Mouse (Mus musculus): ENCODE measurements around the gene Magi1. TPM values are rescaled to one million over a fixed set of nuclear protein-coding genes. Genes with fewer than 3 reads are reported as not detected.

Gene Magi1
- total and polyA plus RNA-seq, 3 experiments, result 4.1 to 16.5 (median 14.0) TPM

GRCm38 (mm10) chr6:94265244-94265935 lies 18.3 kb downstream of the Magi1 start:
- 84% methylated on average over 3 of the region's 3 CpGs for WGBS

GRCm38 (mm10) chr6:94264183-94264941 lies 19.4 kb downstream of the Magi1 start:
- Histone ChIP-seq H3K27me3 (ENCODE audit: control insufficient read depth, insufficient read depth, low read length) (no peaks in the 10 kb centered on the region), H3K27ac (no peak overlapping the region), H3K36me3 (ENCODE audit: control insufficient read depth, insufficient read depth, low read length) (peaks cover 3% of the 10 kb centered on the region; the same call in 1 of the 2 replicates), H3K4me1 (ENCODE audit: control insufficient read depth, insufficient read depth, low read length) (peaks cover 15% of the 10 kb centered on the region), H3K4me3 (no peak overlapping the region), H3K79me2 (replicated peaks; ENCODE audit: control insufficient read depth, insufficient read depth, low read length) (peaks cover 3% of the 10 kb centered on the region; the same call in 1 of the 2 replicates), H3K9ac (ENCODE audit: low read depth, low read length) (no peak overlapping the region)
- intact Hi-C loops (cut with DNase I), result no loop called here
- TF ChIP-seq POLR2A (IDR thresholded peaks at IDR 0.05; ENCODE audit: insufficient read depth, low read depth, low read length), result no peak
- no peak for TF ChIP-seq EP300 (IDR thresholded peaks at IDR 0.05; ENCODE audit: insufficient read depth, low read depth, low read length)
- TF ChIP-seq CTCF (IDR thresholded peaks at IDR 0.05), result no peak
- WGBS, result 62% methylated on average over 7 of the region's 7 CpGs
- DNase-seq, result no peak

More at GRCm38 (mm10) chr6:94265244-94265935, 18.3 kb downstream of the Magi1 start:
- no peak overlapping the region for H3K9ac ChIP-seq (ENCODE audit: low read depth, low read length)
- no peak for DNase-seq
- H3K27me3 ChIP-seq (ENCODE audit: control insufficient read depth, insufficient read depth, low read length), result no peaks in the 10 kb centered on the region
- TF ChIP-seq POLR2A (IDR thresholded peaks at IDR 0.05; ENCODE audit: insufficient read depth, low read depth, low read length) (no peak), EP300 (IDR thresholded peaks at IDR 0.05; ENCODE audit: insufficient read depth, low read depth, low read length) (no peak), CTCF (IDR thresholded peaks at IDR 0.05) (no peak)
- H3K27ac ChIP-seq, result no peak overlapping the region
- H3K79me2 ChIP-seq (replicated peaks; ENCODE audit: control insufficient read depth, insufficient read depth, low read length), result peaks cover 3% of the 10 kb centered on the region; the same call in 1 of the 2 replicates
- peaks cover 15% of the 10 kb centered on the region for H3K4me1 ChIP-seq (ENCODE audit: control insufficient read depth, insufficient read depth, low read length)
- intact Hi-C loops (cut with DNase I), result no loop called here
- no peak overlapping the region for H3K4me3 ChIP-seq
- H3K36me3 ChIP-seq (ENCODE audit: control insufficient read depth, insufficient read depth, low read length), result peaks cover 3% of the 10 kb centered on the region; the same call in 1 of the 2 replicates

- TF ChIP-seq CTCF (IDR thresholded peaks at IDR 0.05), result no peak
- TF ChIP-seq POLR2A (IDR thresholded peaks at IDR 0.05; ENCODE audit: insufficient read depth, low read depth, low read length), result no peak
- no peak for TF ChIP-seq EP300 (IDR thresholded peaks at IDR 0.05; ENCODE audit: insufficient read depth, low read depth, low read length)
- Histone ChIP-seq H3K4me1 (ENCODE audit: control insufficient read depth, insufficient read depth, low read length) (peaks cover 12% of the 10 kb centered on the region), H3K4me3 (no peak overlapping the region), H3K79me2 (replicated peaks; ENCODE audit: control insufficient read depth, insufficient read depth, low read length) (no peaks in the 10 kb centered on the region), H3K9ac (ENCODE audit: low read depth, low read length) (no peak overlapping the region), H3K27ac (no peak overlapping the region), H3K27me3 (ENCODE audit: control insufficient read depth, insufficient read depth, low read length) (no peaks in the 10 kb centered on the region), H3K36me3 (ENCODE audit: control insufficient read depth, insufficient read depth, low read length) (peaks cover 12% of the 10 kb centered on the region)
- intact Hi-C loops (cut with DNase I), result no loop called here
- WGBS, result 63% methylated on average over 5 of the region's 5 CpGs
- DNase-seq, result no peak
These were observed 22.9 kb downstream of the Magi1 start for GRCm38 (mm10) chr6:94260831-94261230.

- no peaks in the 10 kb centered on the region for H3K27me3 ChIP-seq (ENCODE audit: control insufficient read depth, insufficient read depth, low read length)
- no peak overlapping the region for H3K4me3 ChIP-seq
- 98% methylated on average over 2 of the region's 2 CpGs for WGBS
- H3K36me3 ChIP-seq (ENCODE audit: control insufficient read depth, insufficient read depth, low read length), result peaks cover 14% of the 10 kb centered on the region
- DNase-seq, result no peak
- H3K9ac ChIP-seq (ENCODE audit: low read depth, low read length), result no peak overlapping the region
- H3K27ac ChIP-seq, result no peak overlapping the region
- H3K79me2 ChIP-seq (replicated peaks; ENCODE audit: control insufficient read depth, insufficient read depth, low read length), result no peaks in the 10 kb centered on the region
- H3K4me1 ChIP-seq (ENCODE audit: control insufficient read depth, insufficient read depth, low read length), result peaks cover 15% of the 10 kb centered on the region
- intact Hi-C loops (cut with DNase I), result no loop called here
- TF ChIP-seq CTCF (IDR thresholded peaks at IDR 0.05) (no peak), EP300 (IDR thresholded peaks at IDR 0.05; ENCODE audit: insufficient read depth, low read depth, low read length) (no peak), POLR2A (IDR thresholded peaks at IDR 0.05; ENCODE audit: insufficient read depth, low read depth, low read length) (no peak)
These were observed 23.7 kb downstream of the Magi1 start for GRCm38 (mm10) chr6:94259981-94260380.

- DNase-seq, result no peak
- 86% methylated on average over 3 of the region's 3 CpGs for WGBS
- no peak overlapping the region for H3K27ac ChIP-seq
- H3K79me2 ChIP-seq (replicated peaks; ENCODE audit: control insufficient read depth, insufficient read depth, low read length), result no peaks in the 10 kb centered on the region; the same call in 1 of the 2 replicates
- peaks cover 14% of the 10 kb centered on the region for H3K36me3 ChIP-seq (ENCODE audit: control insufficient read depth, insufficient read depth, low read length)
- H3K4me3 ChIP-seq, result no peak overlapping the region
- TF ChIP-seq EP300 (IDR thresholded peaks at IDR 0.05; ENCODE audit: insufficient read depth, low read depth, low read length) (no peak), CTCF (IDR thresholded peaks at IDR 0.05) (no peak), POLR2A (IDR thresholded peaks at IDR 0.05; ENCODE audit: insufficient read depth, low read depth, low read length) (no peak)
- H3K4me1 ChIP-seq (ENCODE audit: control insufficient read depth, insufficient read depth, low read length), result peaks cover 15% of the 10 kb centered on the region
- H3K27me3 ChIP-seq (ENCODE audit: control insufficient read depth, insufficient read depth, low read length), result no peaks in the 10 kb centered on the region
- no peak overlapping the region for H3K9ac ChIP-seq (ENCODE audit: low read depth, low read length)
- intact Hi-C loops (cut with DNase I), result no loop called here
These were observed 25.9 kb downstream of the Magi1 start for GRCm38 (mm10) chr6:94257831-94258173.
